Comparison of ENCODE assay signal across 9 mouse cellular contexts in genomic region chr16:50103340-50103739, GRCm38 (mm10).
"Had no signal": no experiment of that assay in that cellular context is flagged by ENCODE, and none has a peak within 500 bp of the region (broad histone marks: within the 10 kb centered on the region; RNA-seq: fewer than 3 reads in every experiment).

No protein-coding gene starts in this region.

- H3K4me3 ChIP-seq: left cerebral cortex, adult 2 months; limb, embryonic 10.5 days; liver, embryonic 12.5 days; midbrain, embryonic 13.5 days had no signal

- H3K27ac ChIP-seq: left cerebral cortex, adult 2 months; limb, embryonic 10.5 days; liver, embryonic 12.5 days; midbrain, embryonic 13.5 days had no signal

- H3K36me3 ChIP-seq: limb, embryonic 10.5 days; liver, embryonic 12.5 days; midbrain, embryonic 13.5 days had no signal

- H3K4me1 ChIP-seq: limb, embryonic 10.5 days; liver, embryonic 12.5 days; midbrain, embryonic 13.5 days had no signal

- H3K27me3 ChIP-seq: liver, embryonic 12.5 days; midbrain, embryonic 13.5 days had no signal

- H3K9ac ChIP-seq: liver, embryonic 12.5 days; midbrain, embryonic 13.5 days had no signal

- ATAC-seq: liver, embryonic 12.5 days; lung, postnatal 0 days; midbrain, embryonic 13.5 days had no signal

- DNase-seq: kidney, adult 11 months; lung, postnatal 36 days; right cerebral cortex, postnatal 14 days; thymus, postnatal 4 days had no signal

- H3K4me2 ChIP-seq: liver, embryonic 12.5 days; midbrain, embryonic 13.5 days had no signal

- H3K9me3 ChIP-seq: limb, embryonic 10.5 days; liver, embryonic 12.5 days; midbrain, embryonic 13.5 days had no signal
